ENCODE assay signal across 8 mouse cellular contexts in the genomic region with DNA sequence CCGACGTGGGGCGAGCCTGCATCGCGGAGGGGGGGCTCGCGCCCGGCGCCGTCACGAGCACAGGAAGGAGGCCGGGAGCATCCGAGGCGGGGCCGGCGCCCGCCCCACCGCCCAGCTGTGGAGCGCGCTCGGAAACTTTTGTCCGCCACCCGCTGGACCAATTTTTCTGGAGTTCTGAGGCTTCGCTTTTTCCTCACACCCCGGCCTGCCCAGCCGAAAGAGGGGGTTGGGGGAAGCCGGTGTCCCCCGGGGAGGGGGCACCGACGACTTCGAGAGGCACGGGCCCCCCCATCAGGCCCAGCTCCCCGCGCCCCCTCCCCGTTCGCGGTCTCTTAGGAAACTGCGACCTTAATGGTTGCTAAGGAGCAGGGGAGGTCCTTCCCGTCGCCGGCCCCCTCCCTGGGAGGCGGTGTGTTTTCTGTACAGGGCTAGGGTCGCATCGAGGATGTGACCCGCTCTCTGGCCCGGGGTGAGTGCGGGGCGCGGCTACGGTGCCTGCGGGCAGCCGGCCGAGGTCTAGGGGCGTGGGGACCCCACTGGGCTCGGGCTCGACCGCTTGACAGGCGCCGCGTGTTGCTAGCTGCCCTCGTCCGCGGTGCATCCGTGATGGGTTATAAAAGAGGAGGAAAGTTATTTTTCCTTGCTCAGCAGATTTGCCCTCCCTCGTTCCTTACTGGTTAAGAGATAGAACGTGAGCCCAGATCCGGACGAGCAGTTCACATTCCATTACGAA. TPM values are rescaled to one million over a fixed set of nuclear protein-coding genes. Genes with fewer than 3 reads are reported as not detected.
A peak's percentile ranks its signal among the peaks of the same experiment; 100 is the strongest.
DNase-seq lines count a peak whose midpoint lies in the region; ATAC-seq and TF ChIP-seq lines count a peak whose summit lies in the region.

No protein-coding gene starts in this region.

- intact Hi-C loops in gastrocnemius, postnatal 36 days (cut with DNase I): loop anchor here (5.0 kb wide), 1 partner anchor 150 kb away; no protein-coding TSS in a partner anchor

- H3K27ac ChIP-seq in layer of hippocampus, adult 2 months: peak overlapping the region; percentile 89
- H3K27ac ChIP-seq in brown adipose tissue, adult 24 weeks (replicated peaks; ENCODE audit: low read depth, low read length): peak overlapping the region; percentile 84
- H3K27ac ChIP-seq in intestine, embryonic 14.5 days (ENCODE audit: low read depth): peak overlapping the region; percentile 96
- peak overlapping the region; percentile 84 for H3K27ac ChIP-seq in liver, embryonic 16.5 days (ENCODE audit: low read length)
- peak overlapping the region; percentile 68 for H3K27ac ChIP-seq in neural tube, embryonic 13.5 days (replicated peaks)

- peak in 1 of 2 experiments; percentile 27 for DNase-seq in layer of hippocampus, adult 2 months (ENCODE audit: low spot score in 2 of 2)
- no peak for DNase-seq in layer of hippocampus, adult 9-10 months (ENCODE audit: low spot score)
- peak; percentile 56 to 62 for DNase-seq in gastrocnemius, postnatal 36 days
- peak; percentile 82 for DNase-seq in intestine, embryonic 14.5 days (ENCODE audit: low spot score)
- DNase-seq in thymus, adult 18-20 months: peak; percentile 67 to 69

- peak; percentile 62 for ATAC-seq in intestine, embryonic 14.5 days (replicated peaks; ENCODE audit: low FRiP score, low TSS enrichment, low read depth)
- peak; percentile 58 for ATAC-seq in liver, embryonic 16.5 days (ENCODE audit: low read depth)
- ATAC-seq in neural tube, embryonic 13.5 days (ENCODE audit: low read depth): peak; percentile 43

- WGBS in intestine, embryonic 14.5 days: under 1% methylated on average over 67 of the region's 69 CpGs
- under 1% methylated on average over 67 of the region's 69 CpGs for WGBS in liver, embryonic 16.5 days (ENCODE audit: insufficient replicate concordance)
- under 1% methylated on average over 67 of the region's 69 CpGs for WGBS in neural tube, embryonic 13.5 days

- H3K27me3 ChIP-seq in intestine, embryonic 14.5 days (replicated peaks; ENCODE audit: control insufficient read depth, insufficient read depth, low read length): no peaks in the 10 kb centered on the region
- H3K27me3 ChIP-seq in liver, embryonic 16.5 days (ENCODE audit: control insufficient read depth, insufficient read depth, low read depth, low read length): no peaks in the 10 kb centered on the region
- H3K27me3 ChIP-seq in neural tube, embryonic 13.5 days: peaks cover 69% of the 10 kb centered on the region

- H3K9ac ChIP-seq in intestine, embryonic 14.5 days (ENCODE audit: low read length): peak overlapping the region; percentile 87
- peak overlapping the region; percentile 82 for H3K9ac ChIP-seq in liver, embryonic 16.5 days (ENCODE audit: low read depth, low read length)
- peak overlapping the region; percentile 76 for H3K9ac ChIP-seq in neural tube, embryonic 13.5 days

- H3K4me2 ChIP-seq in intestine, embryonic 14.5 days (ENCODE audit: low read length): peak overlapping the region; percentile 98
- H3K4me2 ChIP-seq in liver, embryonic 16.5 days (ENCODE audit: low read depth, low read length): peak overlapping the region; percentile 100
- peak overlapping the region; percentile 95 for H3K4me2 ChIP-seq in neural tube, embryonic 13.5 days

- TF ChIP-seq CTCF in layer of hippocampus, adult 2 months (conservative IDR thresholded peaks at IDR 0.05): peak; percentile 59

- H3K4me3 ChIP-seq in layer of hippocampus, adult 2 months: peak overlapping the region; percentile 81
- H3K4me3 ChIP-seq in brown adipose tissue, adult 24 weeks (ENCODE audit: insufficient read depth, low read depth, low read length): peak overlapping the region; percentile 81
- peak overlapping the region; percentile 91 for H3K4me3 ChIP-seq in intestine, embryonic 14.5 days (ENCODE audit: low read depth, low read length)
- H3K4me3 ChIP-seq in liver, embryonic 16.5 days (ENCODE audit: low read depth, low read length): peak overlapping the region; percentile 82
- H3K4me3 ChIP-seq in neural tube, embryonic 13.5 days: peak overlapping the region; percentile 64

- H3K9me3 ChIP-seq in intestine, embryonic 14.5 days (ENCODE audit: control insufficient read depth, low read length): no peaks in the 10 kb centered on the region
- H3K9me3 ChIP-seq in liver, embryonic 16.5 days (replicated peaks; ENCODE audit: control insufficient read depth, low read length): no peaks in the 10 kb centered on the region
- no peaks in the 10 kb centered on the region for H3K9me3 ChIP-seq in neural tube, embryonic 13.5 days

- no peaks in the 10 kb centered on the region for H3K36me3 ChIP-seq in intestine, embryonic 14.5 days (ENCODE audit: control insufficient read depth, insufficient read depth, low read length)
- H3K36me3 ChIP-seq in liver, embryonic 16.5 days (ENCODE audit: control insufficient read depth, insufficient read depth): no peaks in the 10 kb centered on the region
- H3K36me3 ChIP-seq in neural tube, embryonic 13.5 days: no peaks in the 10 kb centered on the region

- peaks cover 14% of the 10 kb centered on the region for H3K4me1 ChIP-seq in brown adipose tissue, adult 24 weeks (ENCODE audit: control insufficient read depth, insufficient read depth, insufficient read length, low read length)
- peaks cover 47% of the 10 kb centered on the region for H3K4me1 ChIP-seq in intestine, embryonic 14.5 days (replicated peaks; ENCODE audit: control insufficient read depth, insufficient read depth, low read length)
- H3K4me1 ChIP-seq in liver, embryonic 16.5 days (ENCODE audit: control insufficient read depth, low read depth, low read length): peaks cover 54% of the 10 kb centered on the region
- peaks cover 57% of the 10 kb centered on the region for H3K4me1 ChIP-seq in neural tube, embryonic 13.5 days (replicated peaks)

RNA-seq across cellular contexts. Expression of a gene that starts 49.2 kb away (rescaled TPM):
- total RNA-seq in layer of hippocampus, adult 2 months (2021): 100 to 1,000 TPM in 1 of 2 experiments, 10 to 100 TPM in 1; 74.1 to 104 TPM
- 17.0 and 43.1 TPM in 2 replicates for polyA plus RNA-seq in brown adipose tissue, adult 24 weeks (2012; ENCODE audit: insufficient read depth, insufficient read length, missing spikeins)
- 10 to 100 TPM; 16.1 to 22.5 TPM for total RNA-seq in gastrocnemius, postnatal 36 days (2021)
- polyA plus RNA-seq in intestine, embryonic 14.5 days (2014; fragmentation: Nextera tagmentation; extraction: Ambion mirVana): 20.2 and 20.3 TPM in 2 replicates
- 4.2 and 5.9 TPM in 2 replicates for polyA plus RNA-seq in liver, embryonic 16.5 days (2015; fragmentation: Nextera tagmentation; extraction: Ambion mirVana)
- 2.7 and 3.7 TPM in 2 replicates for polyA plus RNA-seq in neural tube, embryonic 13.5 days (2015; fragmentation: Nextera tagmentation; extraction: Ambion mirVana)
